Mouse (Mus musculus) ES-CJ7 (cell line): ENCODE measurements around the gene Syn3.
"Not testable (repeated sequence)": the region's sequence is repeated elsewhere in the genome, so short reads cannot be mapped to it uniquely, and the experiment has no call there.

Experiments
- DNase-seq: peaks from one replicate; pipeline ENCODE4 v3.0.0; 2011; ENCODE audit warnings: low read depth, low spot score

Gene Syn3

DNA sequence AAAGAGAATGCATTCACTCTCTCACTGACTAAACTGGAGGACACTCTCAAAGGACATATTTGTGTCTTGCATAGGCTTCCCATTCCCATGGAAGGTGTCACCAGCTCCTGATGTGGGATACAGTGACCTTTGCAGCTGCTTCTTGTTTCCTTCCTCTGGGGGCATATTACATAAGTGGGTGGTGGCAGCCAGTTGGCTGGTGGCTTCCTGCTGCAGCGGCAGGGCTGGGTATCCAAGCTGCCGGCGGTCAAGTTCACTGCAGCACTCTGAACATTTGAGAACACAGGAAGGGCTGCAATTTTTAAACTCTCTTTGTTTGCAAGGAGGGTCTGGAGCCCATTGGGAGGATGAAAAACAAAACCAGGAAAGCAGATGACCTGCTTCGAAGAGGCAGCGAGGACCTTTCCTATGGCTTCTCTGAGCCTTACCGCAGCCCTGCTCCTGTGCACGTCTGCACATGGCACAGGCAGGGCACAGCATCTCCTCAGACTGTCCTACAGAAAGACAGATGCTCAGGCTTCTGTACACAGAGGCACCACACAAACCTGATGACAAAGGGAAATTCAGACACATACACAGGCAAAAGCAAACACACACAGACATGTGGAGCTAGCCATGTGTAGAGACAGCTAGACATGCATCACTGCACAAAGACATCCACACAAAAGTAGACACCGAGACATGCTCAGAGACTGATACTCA lies 340.3 kb downstream of the Syn3 start:
- DNase-seq: no peak

DNA sequence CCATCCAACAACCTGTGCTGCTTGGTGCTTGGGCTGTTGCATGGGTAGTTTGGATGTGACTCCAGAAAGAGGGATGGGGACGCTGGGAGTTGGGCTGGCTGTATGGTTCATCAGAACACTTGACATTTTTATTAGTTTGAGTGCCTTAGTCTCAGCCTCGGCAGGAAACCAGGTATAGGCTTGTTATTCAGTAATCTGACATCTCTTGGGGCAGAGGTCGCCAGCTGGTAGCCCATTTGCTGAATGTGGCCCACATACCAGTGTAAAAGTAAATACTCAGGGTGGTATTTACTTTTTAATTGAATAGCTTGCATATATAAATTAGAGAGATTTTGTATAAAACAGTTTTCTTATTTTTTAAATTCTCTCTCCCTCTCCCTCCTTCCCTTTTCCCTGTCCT lies 343.4 kb downstream of the Syn3 start:
- DNase-seq: no peak

DNA sequence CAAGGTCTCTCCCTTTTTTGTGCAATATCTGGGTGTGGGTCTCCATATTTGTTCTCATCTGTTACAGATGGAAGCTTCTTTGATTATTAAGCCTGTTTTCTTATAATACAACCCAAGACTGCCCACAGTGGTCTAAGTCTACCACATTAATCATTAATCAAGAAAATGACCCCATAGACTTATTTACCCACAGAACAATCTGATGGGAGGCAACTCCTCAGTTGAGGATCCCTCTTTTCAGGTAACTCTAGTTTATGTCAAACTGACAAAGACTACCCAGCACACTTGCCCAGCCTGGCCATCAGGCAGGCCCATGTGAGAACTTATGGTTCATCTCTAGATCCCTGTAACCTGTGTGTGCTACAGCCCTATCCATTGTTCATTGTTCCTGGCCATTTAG lies 345.5 kb downstream of the Syn3 start:
- DNase-seq: no peak

DNA sequence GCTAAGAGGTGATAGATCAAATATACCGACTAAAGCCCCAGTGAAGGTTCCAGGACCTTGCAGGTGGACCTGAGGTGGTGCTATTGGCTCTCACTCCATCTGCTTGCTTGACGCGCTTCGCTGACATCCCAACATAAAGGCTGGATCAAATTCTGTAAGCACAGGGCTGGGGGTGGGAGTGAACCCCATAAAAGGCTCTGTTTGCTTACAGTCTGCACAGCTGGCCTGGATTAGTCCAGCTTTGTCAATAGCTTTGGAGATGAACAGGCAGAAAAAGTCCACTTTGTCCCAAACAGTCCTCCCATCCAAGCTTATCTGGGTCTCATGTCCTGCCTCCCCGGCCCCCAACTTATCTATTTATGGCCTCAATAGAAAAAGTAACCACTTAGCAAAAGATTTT lies 347.3 kb downstream of the Syn3 start:
- no peak for DNase-seq

DNA sequence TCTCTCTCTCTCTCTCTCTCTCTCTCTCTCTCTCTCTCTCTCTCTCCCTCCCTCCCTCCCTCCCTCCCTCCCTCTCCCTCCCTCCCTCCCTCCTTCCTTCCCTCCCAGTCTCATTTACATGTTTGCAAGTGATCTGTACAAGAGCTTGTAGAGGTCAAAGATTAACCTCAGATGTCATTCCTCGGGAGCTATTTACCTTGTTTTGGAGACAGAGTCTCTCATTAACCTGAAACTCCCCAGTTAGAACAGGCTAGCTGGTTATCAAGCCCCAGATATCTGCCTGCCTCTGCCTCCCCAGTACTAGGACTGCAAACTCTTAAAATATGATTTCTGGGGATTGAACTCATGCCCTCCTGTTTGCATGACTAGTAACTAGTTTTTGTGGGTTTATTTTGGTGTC lies 348.6 kb downstream of the Syn3 start:
- DNase-seq: no peak

DNA sequence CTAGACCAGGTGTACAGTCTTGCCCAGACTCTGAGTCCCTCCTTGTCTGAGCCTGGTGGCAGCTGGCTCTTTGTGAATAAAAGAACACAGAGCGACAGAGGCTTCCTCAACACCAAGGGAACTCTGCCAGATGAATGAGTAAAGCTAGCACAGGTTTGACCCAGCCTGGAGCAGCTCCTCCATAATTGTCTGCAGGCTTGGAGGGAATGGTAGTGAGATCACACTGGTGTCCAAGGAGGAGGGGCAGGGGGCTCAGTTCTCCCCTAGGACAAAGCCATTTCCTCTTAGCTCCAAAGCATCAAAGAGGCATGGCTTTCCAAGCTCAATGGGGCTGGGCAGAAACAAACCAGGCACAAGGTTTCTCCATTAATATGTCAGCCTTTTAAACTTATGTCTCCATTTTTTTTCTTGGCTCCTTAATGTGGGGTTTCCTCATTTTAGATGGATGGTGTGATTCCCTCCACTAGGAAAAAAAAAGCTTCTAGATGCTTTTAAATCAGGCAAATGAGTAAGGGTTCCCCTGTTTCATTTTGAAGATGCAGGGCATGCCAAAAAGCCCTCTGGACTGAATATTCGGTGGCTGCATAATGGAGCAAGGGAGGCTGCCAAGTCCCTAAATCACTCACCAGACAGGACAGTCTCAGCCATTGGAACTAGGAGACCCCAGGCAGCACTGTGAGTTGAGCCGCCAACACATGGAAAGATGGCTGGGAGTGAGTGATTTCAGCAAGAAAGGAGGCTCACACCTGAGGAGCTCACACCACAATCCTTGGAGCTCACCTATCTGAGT lies 349.5 kb downstream of the Syn3 start:
- no peak for DNase-seq

DNA sequence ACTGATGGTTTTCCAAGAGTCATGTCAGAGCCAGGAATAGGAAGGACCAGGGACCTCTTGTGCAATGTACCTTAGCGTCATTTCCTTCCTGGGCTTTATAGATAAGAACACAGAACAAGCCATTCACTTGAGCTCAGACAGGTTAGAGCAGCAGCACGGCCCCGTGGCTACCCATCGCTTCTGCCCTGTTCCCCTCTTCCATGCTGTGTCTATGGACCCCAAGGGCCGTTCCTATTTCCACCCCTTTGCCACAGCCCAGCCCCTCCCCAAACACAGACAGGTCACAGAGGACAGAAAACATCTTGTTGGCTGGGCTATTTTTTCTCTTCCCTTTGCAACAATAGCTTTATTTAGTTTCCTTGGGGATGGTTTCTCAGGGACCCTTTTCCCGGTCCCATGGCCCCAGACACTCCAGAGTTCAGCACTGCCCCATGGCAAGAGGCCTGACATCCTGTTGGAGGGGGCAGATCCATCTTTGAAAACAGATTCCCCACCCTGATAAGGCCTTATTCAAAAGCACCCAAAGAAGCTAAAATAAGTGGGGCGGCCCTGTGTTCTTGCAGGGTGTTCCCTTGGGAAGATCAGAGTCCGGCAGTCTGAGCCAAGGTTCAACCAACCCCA lies 359.5 kb downstream of the Syn3 start:
- DNase-seq: no peak

DNA sequence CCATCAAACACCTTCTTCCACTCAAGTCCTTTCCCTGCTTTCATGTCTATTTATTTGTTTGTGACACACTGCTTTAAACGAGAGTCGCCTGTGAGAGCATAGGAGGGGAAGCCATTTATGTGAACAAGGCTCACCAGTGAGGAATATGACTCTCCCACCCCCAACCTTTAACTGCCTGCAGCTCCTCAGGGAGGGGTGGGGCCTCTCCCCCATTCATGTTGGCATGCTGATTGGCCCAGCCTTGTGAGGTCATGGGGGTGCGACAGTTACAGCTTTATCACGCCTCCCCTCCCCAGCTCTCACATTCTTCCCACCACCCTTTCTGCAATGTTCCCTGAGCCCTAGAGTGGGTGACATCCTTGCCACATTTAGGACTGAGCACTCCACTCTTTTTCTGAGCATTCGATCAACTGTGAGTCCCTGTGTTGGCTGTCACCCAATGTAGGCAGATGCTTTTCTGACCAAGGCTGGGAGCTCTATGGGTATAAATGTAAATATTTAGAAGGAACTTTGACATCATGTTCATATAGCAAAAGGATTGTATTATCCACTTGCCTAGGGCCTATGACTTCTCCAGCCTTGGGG lies 361.0 kb downstream of the Syn3 start:
- DNase-seq: no peak

DNA sequence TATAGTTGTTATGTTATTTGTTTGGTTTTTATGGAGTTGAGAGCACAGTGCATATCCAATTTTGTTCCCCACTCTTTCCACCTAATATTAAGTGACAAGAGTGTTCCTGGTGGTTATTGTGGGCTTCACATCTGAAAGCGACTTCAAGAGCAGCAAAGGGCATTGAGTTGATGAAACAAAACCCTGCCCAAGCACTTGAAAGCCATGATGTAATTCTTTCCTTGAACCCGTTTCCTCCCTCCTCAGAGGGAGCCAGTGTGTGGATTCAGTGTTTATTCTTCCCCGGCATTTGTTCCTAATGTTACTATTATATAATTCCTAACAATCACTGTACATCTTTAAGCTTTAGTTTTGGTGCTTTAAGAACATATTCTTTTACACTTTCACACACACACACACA lies 361.6 kb downstream of the Syn3 start:
- no peak for DNase-seq

DNA sequence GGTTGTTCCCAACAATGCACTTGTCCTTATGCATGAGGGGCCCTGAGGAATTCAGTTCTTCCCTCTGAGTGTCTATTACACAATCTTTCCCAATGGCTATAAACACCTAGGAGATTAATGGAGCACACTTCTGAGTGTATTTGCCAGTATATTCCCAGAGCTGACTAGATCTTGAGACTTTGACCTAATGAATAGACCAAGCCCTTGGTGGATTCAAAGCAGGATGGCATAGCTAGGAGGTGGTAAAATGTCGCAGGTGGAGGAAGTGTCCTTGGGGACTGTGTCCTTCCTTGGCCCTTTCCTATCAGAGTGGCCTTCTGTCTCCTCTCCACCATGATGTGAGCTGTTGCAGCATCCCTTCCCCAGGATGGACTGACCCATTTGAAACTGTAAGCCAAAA lies 362.4 kb downstream of the Syn3 start:
- DNase-seq: no peak

DNA sequence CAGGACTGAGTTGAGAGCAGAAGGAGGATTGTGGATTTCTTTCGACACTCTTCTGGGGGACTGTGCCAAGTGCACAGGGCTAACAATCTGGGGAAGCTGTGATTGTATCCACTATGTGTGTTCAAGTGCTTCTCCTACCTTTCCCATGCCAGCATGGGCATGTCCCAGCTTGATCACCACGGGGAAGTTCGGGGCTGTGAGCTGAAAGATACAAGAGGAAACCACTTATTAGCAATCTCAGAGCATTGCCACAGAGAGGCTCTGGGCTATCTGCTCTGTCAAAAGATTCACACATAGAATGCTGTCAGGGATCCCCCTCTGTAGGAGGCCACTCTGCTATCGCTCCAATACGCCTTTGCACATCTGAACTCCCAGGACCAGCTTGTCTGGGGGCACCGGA lies 363.8 kb downstream of the Syn3 start:
- DNase-seq: no peak

DNA sequence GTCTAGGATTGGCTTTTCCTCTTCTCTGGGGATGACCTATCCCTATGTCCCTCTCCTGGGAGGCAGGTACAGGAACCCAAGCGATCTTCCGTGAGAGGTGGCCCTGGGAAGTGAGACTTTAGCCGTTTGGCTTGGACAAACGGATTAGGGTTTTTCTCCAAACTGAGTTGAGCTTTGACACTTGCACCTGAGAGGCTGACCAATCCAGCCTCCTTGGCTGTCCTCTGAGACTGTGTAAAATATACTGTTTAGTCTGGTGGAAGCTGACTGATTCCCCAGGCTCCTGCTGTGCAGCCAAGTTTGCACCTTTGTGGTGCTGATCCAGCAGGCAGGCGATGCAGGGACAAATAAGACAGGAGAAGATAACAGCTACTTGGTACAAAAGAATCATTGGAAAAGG lies 364.4 kb downstream of the Syn3 start:
- DNase-seq: no peak

DNA sequence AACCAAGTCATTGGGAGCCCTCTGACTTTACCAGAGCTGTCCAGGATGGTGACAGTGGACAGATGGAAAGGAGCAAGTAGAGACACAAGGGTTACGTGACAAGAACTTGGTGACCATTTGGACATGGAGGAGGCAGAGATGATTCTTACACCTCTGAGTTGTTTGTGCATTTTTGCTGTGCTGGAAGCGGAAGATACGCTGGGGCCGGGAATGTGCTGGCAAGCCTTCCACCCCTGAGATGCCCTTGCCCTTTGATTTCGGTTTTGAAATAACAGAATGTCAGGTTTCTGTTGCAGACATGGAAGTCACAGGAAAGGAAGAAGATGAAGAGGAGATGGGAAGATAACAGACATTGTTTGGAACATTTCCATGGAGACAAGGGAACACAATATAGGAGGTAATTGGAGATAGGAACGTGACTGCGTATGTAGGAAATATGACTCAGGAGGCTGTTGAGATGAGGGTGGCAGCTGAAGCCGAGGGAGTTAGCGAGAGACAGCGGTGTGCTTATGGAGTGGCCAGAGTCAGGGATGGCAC lies 366.2 kb downstream of the Syn3 start:
- DNase-seq: no peak

DNA sequence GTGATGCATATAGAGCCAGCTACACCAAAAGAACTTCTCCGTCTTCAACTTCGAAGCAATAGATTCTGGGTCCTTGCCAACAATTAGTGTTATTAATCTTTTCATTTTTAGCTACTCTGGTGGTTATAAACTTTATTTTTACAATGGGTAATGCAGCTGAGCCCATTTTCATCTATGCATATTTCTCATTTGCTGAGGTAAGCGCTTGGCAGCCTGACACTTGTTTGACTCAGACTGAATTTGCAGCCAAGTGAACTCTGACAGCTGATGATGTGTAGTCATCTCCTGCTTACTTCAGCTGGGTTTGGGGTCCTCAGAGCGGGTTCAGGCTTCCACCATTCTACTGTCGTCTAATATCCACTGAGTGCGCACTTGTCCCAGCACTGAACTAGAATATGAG lies 369.6 kb downstream of the Syn3 start:
- no peak for DNase-seq

DNA sequence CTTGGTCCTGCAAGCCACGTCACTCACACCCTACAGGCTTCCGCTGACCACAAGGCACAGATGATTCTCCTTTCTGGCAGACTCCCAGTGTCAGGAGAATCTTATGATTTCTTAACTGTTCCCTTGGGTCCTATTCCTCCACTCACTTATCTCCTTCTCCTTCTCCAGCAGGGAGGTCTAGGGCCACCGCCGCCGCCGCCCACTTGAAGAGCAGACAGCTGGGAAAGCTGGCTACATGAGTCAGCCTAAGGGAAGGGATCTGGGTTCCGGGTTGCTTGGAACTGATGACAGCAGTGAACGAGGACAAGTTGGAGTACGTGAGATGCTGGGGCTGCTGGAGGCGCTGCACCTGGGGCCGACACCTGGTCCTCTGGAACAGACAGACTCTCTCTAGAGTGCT lies 372.2 kb downstream of the Syn3 start:
- DNase-seq: no peak

DNA sequence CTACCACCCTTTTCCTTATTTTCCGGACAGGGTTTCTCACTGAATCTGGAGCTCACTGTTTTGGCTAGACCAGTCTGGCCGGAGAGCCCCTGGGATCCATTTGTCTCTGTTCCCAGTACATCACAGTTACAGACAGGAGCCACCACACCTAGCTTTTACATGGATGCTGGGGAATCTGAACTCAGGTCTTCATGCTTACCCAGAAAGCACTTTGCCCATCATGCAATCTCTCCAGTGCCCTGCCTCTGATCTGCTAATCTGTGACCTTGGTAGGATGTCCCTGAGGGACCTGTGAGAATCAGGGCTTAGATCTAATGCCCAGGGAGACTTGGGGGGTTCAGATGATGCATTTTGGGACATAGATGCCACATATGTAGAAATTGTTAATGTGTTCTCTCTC lies 373.3 kb downstream of the Syn3 start:
- DNase-seq: no peak

DNA sequence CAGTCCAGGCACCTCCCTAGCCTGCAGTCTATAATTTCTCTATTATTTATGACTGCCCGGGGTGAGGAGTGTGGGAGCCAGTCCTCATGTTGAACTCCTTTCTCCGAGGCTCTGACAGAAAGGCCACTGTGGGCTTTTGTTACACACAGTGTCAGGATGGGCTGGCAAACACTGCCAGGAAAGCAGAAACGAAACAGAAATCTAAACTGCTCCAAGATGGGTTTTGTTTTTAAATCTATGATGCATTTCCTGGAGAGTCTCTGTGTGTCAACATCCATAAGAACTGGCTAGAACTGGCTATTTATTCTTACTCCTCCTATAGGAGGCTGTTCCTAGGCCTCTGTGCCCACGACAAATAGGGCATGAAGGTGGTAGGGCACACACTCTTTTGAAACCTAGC lies 374.6 kb downstream of the Syn3 start:
- DNase-seq: no peak

DNA sequence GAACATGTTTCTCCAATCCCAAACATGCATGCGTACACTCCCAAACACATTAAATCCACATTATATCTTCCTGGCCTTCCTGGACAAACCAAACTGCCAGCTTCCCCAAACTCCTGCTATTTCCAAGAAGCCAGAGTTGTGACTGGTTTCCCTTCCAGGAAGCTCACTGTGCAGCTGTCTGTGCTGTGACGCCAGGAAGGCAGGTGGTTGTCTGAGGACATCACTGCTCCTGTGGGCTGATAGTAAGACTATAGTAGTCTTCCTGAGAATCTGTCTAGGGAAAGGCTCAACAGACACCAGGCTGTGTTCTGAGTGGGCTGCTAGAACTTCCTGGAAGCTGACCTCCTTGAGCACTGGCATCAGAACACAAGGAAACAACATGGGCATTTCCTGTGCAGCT lies 375.5 kb downstream of the Syn3 start:
- no peak for DNase-seq

DNA sequence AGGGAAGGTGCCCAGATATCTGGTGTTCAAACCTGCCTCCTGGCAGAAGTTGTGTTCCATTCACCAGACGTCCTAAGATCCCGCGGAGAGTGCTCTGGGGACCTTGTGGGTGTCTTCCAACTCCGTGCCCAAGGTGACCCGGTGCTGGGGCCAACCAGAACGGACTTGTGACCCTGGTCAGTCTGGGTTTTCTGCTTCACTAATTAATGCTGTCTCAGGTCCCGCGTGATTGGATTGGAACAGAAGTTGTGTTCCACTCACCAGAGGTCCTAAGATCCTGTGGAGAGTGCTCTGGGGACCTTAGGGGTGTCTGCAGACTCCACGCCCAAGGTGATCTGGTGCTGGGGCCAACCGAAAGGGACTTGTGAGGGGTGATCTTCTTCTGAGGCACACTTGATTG lies 376.2 kb downstream of the Syn3 start:
- DNase-seq: not testable (repeated sequence)

DNA sequence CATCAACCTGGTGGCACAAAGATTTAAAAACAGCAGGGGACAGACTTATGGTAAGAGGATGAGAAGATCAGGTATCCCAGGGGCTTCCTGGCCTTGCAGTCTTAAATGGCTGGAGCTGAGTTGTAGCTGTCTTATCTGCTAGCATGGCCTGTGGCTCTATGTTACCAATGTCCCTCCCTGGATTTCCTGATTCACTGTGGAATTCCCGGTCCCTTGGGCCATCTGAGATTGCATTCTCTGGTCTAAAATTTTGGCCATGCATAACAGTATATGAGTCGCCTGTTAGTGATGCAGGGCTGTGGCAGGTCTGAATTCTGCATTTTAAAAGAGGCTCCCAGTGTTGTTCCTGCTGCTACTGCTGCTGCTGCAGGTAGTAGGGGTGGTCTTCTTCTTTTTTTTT lies 382.4 kb downstream of the Syn3 start:
- DNase-seq: no peak

DNA sequence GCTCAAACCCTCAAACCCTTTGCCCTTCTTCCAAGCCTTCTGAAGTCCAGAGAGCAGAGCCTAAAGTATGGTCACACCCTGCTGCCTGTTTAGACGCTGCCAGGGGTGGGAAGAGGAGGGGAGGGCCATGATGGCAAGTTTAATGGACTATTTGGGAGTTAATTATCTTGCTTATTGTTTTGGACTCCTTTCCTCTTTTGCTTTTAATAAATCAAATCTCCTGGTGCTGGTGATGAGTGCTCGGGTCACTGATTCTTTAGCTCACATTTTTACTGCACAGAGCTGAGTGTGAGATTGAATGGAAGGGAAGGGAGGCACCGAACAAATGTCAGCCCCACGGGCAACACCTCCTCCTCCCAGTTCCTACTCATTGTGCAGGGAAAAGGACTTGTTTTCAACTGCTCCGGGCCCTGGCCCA lies 384.3 kb downstream of the Syn3 start:
- no peak for DNase-seq

DNA sequence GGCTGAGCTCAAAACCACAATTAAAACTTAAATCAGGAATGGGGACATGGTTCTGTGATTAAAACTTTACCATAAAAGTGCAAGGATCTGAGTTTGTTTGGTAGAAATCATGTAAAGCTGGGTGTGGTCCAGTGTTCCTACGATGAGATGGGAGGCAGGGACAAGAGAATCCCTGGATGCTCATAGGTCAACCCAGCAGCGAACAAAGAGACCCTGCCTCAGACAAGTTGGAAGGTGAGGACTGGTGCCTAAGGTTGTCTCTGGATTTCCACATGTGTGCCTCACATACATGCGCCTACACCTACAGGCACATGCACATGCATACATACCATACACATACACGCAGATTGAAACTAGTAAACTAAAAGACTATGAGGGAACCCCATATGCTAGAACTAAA lies 389.9 kb downstream of the Syn3 start:
- DNase-seq: no peak
